Mouse (Mus musculus): ENCODE data around the gene B4galt4.

DNA sequence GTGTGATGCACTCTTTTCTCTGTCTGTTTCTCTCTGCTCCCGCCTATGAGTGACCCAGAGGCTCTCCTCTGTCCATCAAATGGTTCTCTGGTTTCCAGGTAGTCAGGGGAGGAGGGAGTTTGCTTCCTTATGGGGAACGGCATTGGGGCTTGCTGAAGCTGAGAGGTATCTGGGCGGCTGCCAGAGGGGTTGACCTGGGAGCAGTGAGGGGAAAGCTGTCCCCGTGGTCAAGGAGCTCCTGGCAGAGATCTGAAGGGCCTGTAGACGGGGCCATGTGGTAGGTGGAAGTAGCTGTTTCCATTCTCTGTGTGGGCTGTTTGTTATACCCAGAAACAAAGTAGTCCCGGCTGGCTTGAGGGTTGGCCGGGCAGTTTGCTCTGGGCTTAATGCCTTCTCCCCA, 35.3 kb upstream of the B4galt4 start:
- TF ChIP-seq CTCF (IDR thresholded peaks at IDR 0.05; ENCODE audit: low read depth) (no peak), EP300 (IDR thresholded peaks at IDR 0.05; ENCODE audit: low read depth) (no peak)

All from heart, postnatal 0 days (tissue).